Mouse (Mus musculus) liver, embryonic 15.5 days (tissue): ENCODE data around the gene Rabepk. TPM values are rescaled to one million over a fixed set of nuclear protein-coding genes. Genes with fewer than 3 reads are reported as not detected.
"Not testable (repeated sequence)": the region's sequence is repeated elsewhere in the genome, so short reads cannot be mapped to it uniquely, and the experiment has no call there.

Source experiments
- ATAC-seq: fragments of 200-750 bp; cut with Nextera tagmentation; 2 replicates; pipeline ENCODE4 v1.8.0; 2017; ENCODE audit warnings: moderate number of reproducible peaks, mild to moderate bottlenecking, moderate library complexity; ENCODE audit not compliant: insufficient read depth
- H3K27ac ChIP-seq: fragments of 300-500 bp; sonication (generic); replicated peaks from 2 replicates; pipeline ENCODE4 v1.5.1; 2015; ENCODE audit warnings: mild to moderate bottlenecking, inconsistent platforms
- H3K27me3 ChIP-seq: fragments of 300-500 bp; sonication (generic); 2 replicates; pipeline ENCODE4 v1.6.1; 2015; ENCODE audit warnings: mild to moderate bottlenecking, inconsistent platforms
- H3K36me3 ChIP-seq: fragments of 300-500 bp; sonication (generic); replicated peaks from 2 replicates; pipeline ENCODE4 v1.6.1; 2015; ENCODE audit warnings: moderate library complexity, mild to moderate bottlenecking, inconsistent platforms
- H3K4me1 ChIP-seq: fragments of 300-500 bp; sonication (generic); replicated peaks from 2 replicates; pipeline ENCODE4 v1.6.1; 2015; ENCODE audit warnings: inconsistent platforms
- H3K4me2 ChIP-seq: fragments of 300-500 bp; sonication (generic); 2 replicates; pipeline ENCODE4 v1.6.1; 2015; ENCODE audit warnings: moderate library complexity, mild to moderate bottlenecking, inconsistent platforms
- H3K4me3 ChIP-seq: fragments of 300-500 bp; sonication (generic); replicated peaks from 2 replicates; pipeline ENCODE4 v1.5.1; 2015; ENCODE audit warnings: mild to moderate bottlenecking, inconsistent platforms
- H3K9ac ChIP-seq: fragments of 300-500 bp; sonication (generic); 2 replicates; pipeline ENCODE4 v1.6.1; 2015; ENCODE audit warnings: moderate library complexity, mild to moderate bottlenecking, inconsistent platforms
- H3K9me3 ChIP-seq: fragments of 300-500 bp; sonication (generic); replicated peaks from 2 replicates; pipeline ENCODE4 v1.6.1; 2016; ENCODE audit warnings: inconsistent platforms
- WGBS: fragments of 180-500 bp; shearing (Covaris S2); methylation state at CpG from one replicate; pipeline ENCODE4 v1.1.7; 2015; ENCODE audit warnings: mixed read lengths; ENCODE audit not compliant: insufficient replicate concordance; 5-methylcytosine and 5-hydroxymethylcytosine counted together
- polyA plus RNA-seq: library from polyadenylated mRNA; unstranded; fragments of >200 nt; fragmentation: Nextera tagmentation; extraction: Ambion mirVana; gene quantifications from 2 replicates; pipeline ENCODE4 v1.2.1, GENCODE M21; 2015

Rabepk gene
- polyA plus RNA-seq, 1 experiment from 2014 or later = 22.3 TPM

- no peak for ATAC-seq
- Histone ChIP-seq H3K4me2 (peak overlapping the region; percentile 16; the same call in 1 of the 2 replicates), H3K4me3 (no peak overlapping the region), H3K9me3 (no peaks in the 10 kb centered on the region), H3K27me3 (peaks cover under 1% of the 10 kb centered on the region; the same call in 1 of the 2 replicates), H3K36me3 (no peaks in the 10 kb centered on the region), H3K9ac (peak overlapping the region; percentile 7; the same call in 1 of the 2 replicates), H3K4me1 (peaks cover 30% of the 10 kb centered on the region), H3K27ac (peak overlapping the region; percentile 85)
- 51% methylated on average over 2 of the region's 2 CpGs for WGBS
These were observed 36.8 kb downstream of the Rabepk start for GRCm38 (mm10) chr2:34762872-34763271.

- Histone ChIP-seq H3K9ac (no peak overlapping the region), H3K27ac (peak overlapping the region; percentile 85), H3K4me3 (no peak overlapping the region), H3K4me2 (peak overlapping the region; percentile 33), H3K9me3 (no peaks in the 10 kb centered on the region), H3K27me3 (peaks cover 4% of the 10 kb centered on the region; the same call in 1 of the 2 replicates), H3K36me3 (no peaks in the 10 kb centered on the region), H3K4me1 (peaks cover 32% of the 10 kb centered on the region)
- WGBS = 39% methylated on average over 2 of the region's 2 CpGs
- ATAC-seq = peak; percentile 95
These were observed 37.5 kb downstream of the Rabepk start for GRCm38 (mm10) chr2:34762174-34762573.

GRCm38 (mm10) chr2:34761272-34761671 is 38.4 kb downstream of the Rabepk start:
- not testable (repeated sequence) for H3K9ac ChIP-seq, H3K27me3 ChIP-seq, H3K36me3 ChIP-seq, H3K4me2 ChIP-seq, ATAC-seq, H3K9me3 ChIP-seq, H3K4me3 ChIP-seq
- WGBS = 82% methylated on average over 5 of the region's 5 CpGs
- Histone ChIP-seq H3K4me1 (peaks cover 34% of the 10 kb centered on the region), H3K27ac (peak overlapping the region; percentile 85)

GRCm38 (mm10) chr2:34757341-34757740 is 42.4 kb downstream of the Rabepk start:
- ATAC-seq = no peak
- H3K9me3 ChIP-seq = no peaks in the 10 kb centered on the region
- H3K9ac ChIP-seq = no peak overlapping the region
- H3K4me1 ChIP-seq = peaks cover 29% of the 10 kb centered on the region
- no peak overlapping the region for H3K4me2 ChIP-seq
- H3K27me3 ChIP-seq = peaks cover 5% of the 10 kb centered on the region; the same call in 1 of the 2 replicates
- H3K4me3 ChIP-seq = no peak overlapping the region
- 60% methylated on average over 1 of the region's 1 CpGs for WGBS
- no peaks in the 10 kb centered on the region for H3K36me3 ChIP-seq
- no peak overlapping the region for H3K27ac ChIP-seq

GRCm38 (mm10) chr2:34754551-34755358 is 45.0 kb downstream of the Rabepk start, which contains the start of gene Gapvd1:
Gene Gapvd1 (minus strand): TSS chr2:34755232.
- ATAC-seq = no peak
- under 1% methylated on average over 14 of the region's 14 CpGs for WGBS
- Histone ChIP-seq H3K27me3 (peaks cover 5% of the 10 kb centered on the region; the same call in 1 of the 2 replicates), H3K36me3 (peaks cover 4% of the 10 kb centered on the region; the same call in 1 of the 2 replicates), H3K4me2 (peak within 1 kb of the TSS; percentile 76), H3K4me3 (peak within 1 kb of the TSS; percentile 98), H3K9me3 (no peaks in the 10 kb centered on the region), H3K27ac (peak within 1 kb of the TSS; percentile 98), H3K9ac (peak within 1 kb of the TSS; percentile 100), H3K4me1 (peaks cover 41% of the 10 kb centered on the region)

GRCm38 (mm10) chr2:34753811-34754550 is 45.7 kb downstream of the Rabepk start:
- Histone ChIP-seq H3K9me3 (no peaks in the 10 kb centered on the region), H3K9ac (peak overlapping the region; percentile 100), H3K4me3 (peak overlapping the region; percentile 98), H3K27ac (peak overlapping the region; percentile 98), H3K27me3 (peaks cover 5% of the 10 kb centered on the region; the same call in 1 of the 2 replicates), H3K4me2 (peak overlapping the region; percentile 76), H3K36me3 (peaks cover 4% of the 10 kb centered on the region; the same call in 1 of the 2 replicates), H3K4me1 (peaks cover 47% of the 10 kb centered on the region)
- WGBS = under 1% methylated on average over 93 of the region's 106 CpGs
- ATAC-seq = peak; percentile 93

- no peak for ATAC-seq
- H3K36me3 ChIP-seq = peaks cover 18% of the 10 kb centered on the region
- H3K9ac ChIP-seq = peak overlapping the region; percentile 36
- peak overlapping the region; percentile 20 for H3K4me3 ChIP-seq
- no peaks in the 10 kb centered on the region for H3K27me3 ChIP-seq
- 33% methylated on average over 2 of the region's 2 CpGs for WGBS
- peak overlapping the region; percentile 65 for H3K27ac ChIP-seq
- H3K4me1 ChIP-seq = peaks cover 64% of the 10 kb centered on the region
- no peaks in the 10 kb centered on the region for H3K9me3 ChIP-seq
- peak overlapping the region; percentile 76 for H3K4me2 ChIP-seq
These were observed 49.5 kb downstream of the Rabepk start for GRCm38 (mm10) chr2:34750245-34750644.

- Histone ChIP-seq H3K9ac (peak overlapping the region; percentile 9; the same call in 1 of the 2 replicates), H3K27ac (peak overlapping the region; percentile 34), H3K9me3 (no peaks in the 10 kb centered on the region), H3K27me3 (no peaks in the 10 kb centered on the region), H3K4me3 (0 out of 2 replicates have a peak overlapping the region, but pooled peaks have one; percentile 2), H3K4me2 (peak overlapping the region; percentile 34), H3K36me3 (peaks cover 33% of the 10 kb centered on the region), H3K4me1 (peaks cover 65% of the 10 kb centered on the region)
- no peak for ATAC-seq
- 31% methylated on average over 4 of the region's 4 CpGs for WGBS
These were observed 51.2 kb downstream of the Rabepk start for GRCm38 (mm10) chr2:34748479-34748878.

GRCm38 (mm10) chr2:34745673-34746072 is 54.0 kb downstream of the Rabepk start:
- no peaks in the 10 kb centered on the region for H3K27me3 ChIP-seq
- H3K4me2 ChIP-seq = no peak overlapping the region
- peaks cover 70% of the 10 kb centered on the region for H3K4me1 ChIP-seq
- H3K9me3 ChIP-seq = no peaks in the 10 kb centered on the region
- H3K36me3 ChIP-seq = peaks cover 43% of the 10 kb centered on the region
- H3K4me3 ChIP-seq = no peak overlapping the region
- H3K9ac ChIP-seq = no peak overlapping the region
- no peak for ATAC-seq
- peak overlapping the region; percentile 42; the same call in 1 of the 2 replicates for H3K27ac ChIP-seq
- 73% methylated on average over 2 of the region's 2 CpGs for WGBS

GRCm38 (mm10) chr2:34744476-34744875 is 55.2 kb downstream of the Rabepk start:
- Histone ChIP-seq H3K27me3 (no peaks in the 10 kb centered on the region), H3K27ac (no peak overlapping the region), H3K4me3 (no peak overlapping the region), H3K36me3 (peaks cover 43% of the 10 kb centered on the region), H3K9ac (no peak overlapping the region), H3K4me1 (peaks cover 70% of the 10 kb centered on the region), H3K9me3 (no peaks in the 10 kb centered on the region), H3K4me2 (no peak overlapping the region)
- no peak for ATAC-seq
- 91% methylated on average over 8 of the region's 8 CpGs for WGBS

GRCm38 (mm10) chr2:34742675-34743074 is 57.0 kb downstream of the Rabepk start:
- Histone ChIP-seq H3K9ac (no peak overlapping the region), H3K27me3 (no peaks in the 10 kb centered on the region), H3K27ac (peak overlapping the region; percentile 91), H3K9me3 (no peaks in the 10 kb centered on the region), H3K4me3 (no peak overlapping the region), H3K4me2 (peak overlapping the region; percentile 49; the same call in 1 of the 2 replicates), H3K4me1 (peaks cover 73% of the 10 kb centered on the region), H3K36me3 (peaks cover 52% of the 10 kb centered on the region)
- 78% methylated on average over 8 of the region's 8 CpGs for WGBS
- ATAC-seq = no peak
